Mouse (Mus musculus): ENCODE results near the gene Phf13.

DNA sequence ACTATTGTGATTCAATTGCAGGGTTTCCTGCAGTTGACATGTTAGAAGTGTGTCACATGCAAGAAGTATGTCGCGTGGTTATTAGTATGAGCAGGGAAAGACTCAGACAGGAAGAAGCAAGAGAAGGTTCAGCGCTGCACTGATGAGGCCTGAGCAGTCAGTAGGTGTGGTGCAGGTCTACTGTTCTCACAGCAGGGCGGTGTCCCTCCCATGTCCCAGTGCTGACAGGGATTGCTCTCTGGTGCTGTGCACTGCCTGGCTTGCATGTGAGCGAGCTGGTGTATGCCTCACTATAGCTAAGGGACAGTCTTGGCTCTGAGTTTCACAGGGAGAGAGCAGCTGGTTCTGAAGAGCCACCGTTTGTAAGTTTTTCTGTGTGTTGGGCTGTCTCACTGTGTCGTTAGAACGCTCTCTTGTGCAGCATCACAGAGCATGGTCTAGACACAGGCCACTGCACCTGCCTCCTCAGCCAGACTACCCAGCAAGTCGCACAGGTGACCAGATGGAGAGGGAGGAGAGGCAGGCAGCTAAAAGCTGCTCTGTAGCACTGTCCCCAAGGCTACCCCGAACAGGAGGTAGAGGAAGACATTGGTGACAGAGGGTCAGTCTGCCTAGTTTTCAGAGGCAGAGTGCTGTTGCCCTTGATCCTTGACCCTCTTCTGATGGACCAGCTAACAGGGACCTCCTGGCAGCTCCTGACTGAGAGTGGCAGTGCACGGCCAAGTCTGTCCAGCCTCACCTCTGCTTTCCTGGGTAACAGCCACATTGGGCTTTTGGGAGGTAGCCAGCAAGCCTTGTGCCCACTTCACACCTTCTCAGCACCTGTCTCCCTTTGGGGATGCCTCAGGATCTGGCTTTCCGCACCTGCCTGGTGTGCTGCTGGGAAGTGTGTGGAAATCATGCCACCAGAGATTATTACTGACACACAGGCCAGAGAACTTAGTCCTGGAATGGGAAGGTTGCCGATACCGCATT is 47.3 kb downstream of the Phf13 start:
- no peak for TF ChIP-seq CTCF (IDR thresholded peaks at IDR 0.05)
- no peak for TF ChIP-seq EP300 (IDR thresholded peaks at IDR 0.05)
